Mouse (Mus musculus) adrenal gland (tissue): ENCODE results near the gene Ugt1a6b.
"Not testable (repeated sequence)": the region's sequence is repeated elsewhere in the genome, so short reads cannot be mapped to it uniquely, and the experiment has no call there.

Experiments used
- intact Hi-C: fragments of 180-260 bp; cut with DNase I; formaldehyde crosslinking; loops from one replicate; pipeline ENCODE4 v1.15.1; 2025

The Ugt1a6b gene

DNA sequence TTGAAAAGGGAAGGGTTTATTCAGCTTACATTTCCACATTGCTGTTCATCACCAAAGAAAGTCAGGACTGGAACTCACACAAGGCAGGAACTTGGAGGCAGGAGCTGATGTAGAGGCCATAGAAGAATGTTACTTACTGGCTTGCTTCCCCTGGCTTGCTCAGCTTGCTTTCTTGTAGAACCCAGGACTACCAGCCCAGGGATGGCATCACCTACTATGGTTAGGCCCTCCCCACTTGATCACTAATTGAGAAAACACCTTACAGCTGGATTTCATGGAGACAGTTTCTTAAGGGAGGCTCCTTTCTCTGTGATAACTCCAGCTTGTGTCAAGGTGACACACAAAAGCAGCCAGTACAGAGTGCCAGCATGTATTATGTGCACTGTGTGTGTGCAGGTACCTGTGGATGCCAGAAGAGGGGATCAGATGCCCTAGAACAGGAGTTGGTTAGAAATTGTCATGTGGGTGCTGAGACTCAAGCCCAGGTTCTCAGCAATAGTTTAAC lies 120.0 kb downstream of the Ugt1a6b start:
- intact Hi-C loops, result not testable (repeated sequence)

DNA sequence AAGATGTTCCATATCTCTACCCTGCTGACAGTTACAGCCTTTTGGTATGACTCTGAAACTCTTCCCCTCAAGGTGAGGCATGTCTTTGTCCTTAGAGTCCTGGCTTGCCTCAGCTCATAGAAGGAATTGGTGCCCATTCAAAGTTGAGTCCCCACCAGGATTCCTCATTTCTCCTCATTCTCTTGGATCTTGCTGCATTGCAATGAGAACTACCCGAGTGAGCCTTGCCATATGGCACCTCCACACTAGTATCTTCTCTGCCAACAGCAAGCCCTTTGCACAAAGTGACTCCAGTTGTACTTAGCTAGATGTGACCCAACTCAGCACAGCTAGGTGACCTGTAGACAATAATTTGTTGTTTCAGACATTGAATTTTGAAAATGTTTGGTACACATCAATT lies 120.5 kb downstream of the Ugt1a6b start:
- intact Hi-C loops, result no loop called here

DNA sequence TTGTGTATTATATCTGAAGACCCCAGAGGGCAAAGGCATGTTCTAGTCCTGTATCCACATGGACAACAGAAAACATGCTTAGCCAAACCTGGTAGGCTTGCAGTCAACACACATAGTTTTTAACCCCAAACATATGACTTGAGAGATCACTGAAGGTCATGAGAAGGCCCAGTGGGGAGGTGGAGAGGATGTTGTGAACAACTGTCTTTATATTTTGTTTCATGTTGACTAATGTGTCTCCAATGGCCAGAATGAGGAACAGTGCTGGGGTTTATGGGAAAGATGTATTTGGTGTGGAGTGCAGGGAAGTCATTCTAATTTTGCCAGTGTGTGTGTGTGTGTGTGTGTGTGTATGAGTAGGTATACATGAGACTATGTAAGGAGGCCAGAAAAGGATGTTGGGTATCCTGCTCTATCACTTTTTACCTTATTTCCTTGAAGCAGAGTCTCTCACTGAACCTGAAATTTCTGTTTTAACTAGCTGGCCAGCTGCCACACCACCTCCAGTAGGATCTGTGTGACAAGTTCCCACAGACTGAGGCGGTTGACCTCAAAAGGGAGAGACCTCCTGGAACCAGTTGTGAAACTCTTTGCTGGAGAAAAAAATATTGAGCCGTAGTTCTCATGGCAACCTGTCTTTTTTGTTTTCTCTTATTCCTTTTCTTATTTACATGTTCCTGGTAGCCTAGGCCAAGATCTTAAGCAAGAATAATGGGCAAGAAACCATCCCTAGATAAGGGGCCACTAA lies 121.2 kb downstream of the Ugt1a6b start:
- intact Hi-C loops, result no loop called here

DNA sequence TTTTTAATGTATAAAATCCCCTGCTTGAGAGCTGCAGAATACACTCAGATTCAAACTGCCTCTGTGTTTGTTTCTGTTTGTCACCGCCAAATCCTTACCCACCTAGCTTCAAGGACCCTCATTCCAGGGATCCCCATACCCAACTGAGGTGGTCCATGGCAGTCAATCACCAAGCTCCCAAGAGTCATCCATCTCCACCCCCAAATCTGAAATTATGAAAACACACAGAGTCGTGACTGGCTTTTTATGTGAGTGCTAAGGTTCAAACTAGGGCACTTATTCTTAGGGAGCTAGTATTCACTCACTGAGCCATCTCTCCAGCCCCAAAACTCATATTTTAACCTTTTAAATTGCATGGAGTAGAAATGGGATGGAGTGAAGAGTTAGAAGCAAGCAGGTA lies 122.2 kb downstream of the Ugt1a6b start:
- intact Hi-C loops, result not testable (repeated sequence)

DNA sequence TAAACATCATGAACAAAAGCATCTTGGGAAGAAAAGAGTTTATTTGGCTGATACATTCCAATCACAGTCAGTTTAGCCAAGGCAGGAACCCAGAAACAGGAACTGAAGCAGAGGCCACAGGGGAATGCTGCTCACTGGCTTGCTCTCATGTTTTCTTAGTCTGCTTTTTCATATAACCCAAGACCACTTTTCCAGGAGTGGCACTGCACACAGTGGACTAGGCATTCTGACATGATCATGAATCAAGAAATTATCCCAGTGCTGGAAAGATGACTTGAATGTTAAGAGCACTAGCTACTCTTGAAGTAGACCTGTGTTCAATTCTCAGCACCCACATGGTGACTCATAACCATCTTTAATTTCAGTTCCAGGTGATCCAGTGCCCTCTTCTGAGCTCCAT lies 122.7 kb downstream of the Ugt1a6b start:
- intact Hi-C loops, result no loop called here

DNA sequence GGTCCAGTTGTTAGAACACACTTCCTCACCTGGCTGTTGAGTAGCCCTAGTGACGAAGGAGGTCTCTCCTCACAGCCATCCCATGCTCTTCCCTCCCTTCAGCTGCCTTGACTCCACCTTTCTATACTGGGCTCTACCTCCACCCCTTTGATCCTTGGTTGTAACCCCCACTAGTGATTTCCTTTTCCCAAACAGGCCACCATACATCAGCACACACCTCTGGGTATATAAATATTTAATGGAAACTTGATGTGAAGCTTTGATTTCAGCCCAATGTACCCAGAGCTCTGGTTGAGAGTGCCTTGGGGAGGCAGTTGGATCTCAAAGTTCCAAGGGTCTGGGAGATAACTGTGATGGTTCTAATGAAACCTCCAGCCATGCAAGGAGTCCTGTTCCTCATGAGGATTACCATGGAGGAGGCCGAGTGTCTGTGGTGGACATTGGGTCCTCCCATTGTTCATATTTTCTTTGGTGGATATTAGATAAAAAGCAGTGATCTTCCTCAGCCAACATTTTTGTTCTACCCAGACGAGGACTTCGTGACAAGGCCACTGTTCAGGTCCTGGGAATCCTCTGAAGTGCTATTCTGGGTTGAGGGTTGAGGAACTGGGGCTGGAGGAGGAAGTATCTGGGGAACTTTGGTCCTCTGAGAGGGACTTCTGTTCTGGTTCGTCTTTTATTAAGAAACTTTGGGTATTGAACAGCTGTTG lies 123.8 kb downstream of the Ugt1a6b start, which contains the start of gene Mroh2a:
Gene Mroh2a (plus strand): TSS at position 317 of the 710 bp plus-strand sequence.
- intact Hi-C loops, result no loop called here

DNA sequence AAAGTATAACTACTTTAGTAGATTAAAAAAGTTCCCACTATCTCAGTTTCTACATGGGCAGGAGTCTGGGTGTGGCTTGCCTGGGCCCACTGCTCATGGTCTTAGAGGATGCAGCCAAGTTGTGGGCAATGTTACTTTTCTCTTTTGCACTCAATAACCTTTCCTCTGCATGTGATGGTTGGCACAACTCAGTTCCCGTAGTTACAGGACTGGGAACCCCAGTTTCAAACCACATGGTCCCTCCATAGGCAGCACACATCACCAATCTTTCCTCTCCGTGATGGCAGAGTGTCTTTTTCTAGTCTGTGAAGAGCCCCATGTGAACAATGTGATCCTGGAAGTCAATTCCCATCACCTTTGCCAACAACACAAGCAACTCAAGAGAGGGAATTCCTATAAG lies 124.4 kb downstream of the Ugt1a6b start:
- intact Hi-C loops, result no loop called here

DNA sequence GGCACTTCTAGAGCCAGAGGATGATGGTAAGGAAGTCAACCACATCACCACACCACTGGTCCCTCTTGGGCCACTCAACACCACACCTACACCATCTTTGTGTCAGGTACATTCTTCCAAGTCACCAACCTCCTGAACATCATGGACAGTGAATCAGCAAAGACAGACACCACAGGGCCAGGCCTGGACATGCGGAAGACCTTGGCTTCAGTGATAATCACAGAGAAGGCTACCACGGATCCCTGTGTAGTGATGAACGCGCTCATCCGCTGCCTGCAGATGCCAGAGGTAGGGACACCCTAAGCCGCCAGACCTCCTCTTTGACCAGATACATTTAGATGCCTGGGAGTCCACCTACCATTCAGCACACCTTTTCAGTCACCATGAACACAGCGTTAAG lies 125.1 kb downstream of the Ugt1a6b start:
- intact Hi-C loops, result no loop called here

DNA sequence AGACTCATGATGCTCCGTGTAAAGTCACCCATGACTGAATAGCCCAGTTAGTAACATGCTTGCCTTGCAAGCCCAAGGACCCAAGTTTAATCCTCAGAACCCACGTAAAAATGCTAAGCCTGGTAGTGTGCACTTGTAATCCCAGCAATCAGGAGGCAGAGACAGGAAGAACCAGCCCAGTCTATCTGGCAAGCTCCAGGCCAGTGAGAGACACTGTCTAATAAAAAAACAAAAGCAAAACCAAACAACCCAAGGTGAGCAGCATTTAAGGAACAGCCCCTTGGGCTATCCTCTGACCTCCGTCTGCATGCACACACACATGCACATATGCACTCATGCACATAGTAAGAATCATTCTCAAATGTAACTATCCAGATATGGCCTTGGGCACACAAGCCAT lies 126.5 kb downstream of the Ugt1a6b start:
- intact Hi-C loops, result no loop called here

DNA sequence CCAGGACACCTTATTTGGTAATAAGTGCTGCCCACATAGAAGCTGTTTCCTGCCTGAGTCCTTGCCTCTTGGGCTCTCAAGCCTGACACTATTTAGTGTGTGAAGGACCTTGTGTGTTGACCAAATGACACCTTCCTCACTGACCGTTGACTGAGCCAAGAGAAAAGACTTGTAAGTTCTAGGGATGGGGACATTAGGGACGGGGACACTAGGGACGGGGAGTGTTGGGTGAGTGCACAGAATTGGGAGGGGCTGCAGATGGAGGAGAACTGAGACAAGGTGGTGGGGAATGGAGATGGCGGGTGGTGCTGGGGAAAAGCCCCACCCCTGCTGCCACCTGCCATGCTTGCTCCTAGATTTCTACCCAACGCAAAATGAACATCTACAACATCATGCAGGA lies 126.9 kb downstream of the Ugt1a6b start:
- intact Hi-C loops, result no loop called here

DNA sequence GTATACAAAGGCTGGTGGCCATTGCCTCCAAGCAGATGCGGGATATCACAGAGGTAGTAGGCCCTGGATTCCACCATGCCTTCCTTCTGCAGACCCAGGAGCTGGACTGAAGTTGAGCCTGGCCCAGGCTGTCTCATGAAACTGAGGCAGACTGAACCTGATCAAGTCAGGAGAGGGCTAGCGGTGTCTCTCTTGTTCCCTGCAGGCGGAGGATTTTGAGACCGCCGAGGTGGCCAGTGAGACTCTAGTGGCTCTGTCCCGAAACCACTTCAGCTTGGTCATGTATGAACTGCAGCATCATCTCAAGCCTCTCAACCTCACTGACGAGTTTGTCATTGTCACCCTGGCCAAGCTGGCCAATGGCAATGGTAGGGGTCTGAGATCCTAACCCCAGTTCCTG lies 127.4 kb downstream of the Ugt1a6b start:
- intact Hi-C loops, result no loop called here

DNA sequence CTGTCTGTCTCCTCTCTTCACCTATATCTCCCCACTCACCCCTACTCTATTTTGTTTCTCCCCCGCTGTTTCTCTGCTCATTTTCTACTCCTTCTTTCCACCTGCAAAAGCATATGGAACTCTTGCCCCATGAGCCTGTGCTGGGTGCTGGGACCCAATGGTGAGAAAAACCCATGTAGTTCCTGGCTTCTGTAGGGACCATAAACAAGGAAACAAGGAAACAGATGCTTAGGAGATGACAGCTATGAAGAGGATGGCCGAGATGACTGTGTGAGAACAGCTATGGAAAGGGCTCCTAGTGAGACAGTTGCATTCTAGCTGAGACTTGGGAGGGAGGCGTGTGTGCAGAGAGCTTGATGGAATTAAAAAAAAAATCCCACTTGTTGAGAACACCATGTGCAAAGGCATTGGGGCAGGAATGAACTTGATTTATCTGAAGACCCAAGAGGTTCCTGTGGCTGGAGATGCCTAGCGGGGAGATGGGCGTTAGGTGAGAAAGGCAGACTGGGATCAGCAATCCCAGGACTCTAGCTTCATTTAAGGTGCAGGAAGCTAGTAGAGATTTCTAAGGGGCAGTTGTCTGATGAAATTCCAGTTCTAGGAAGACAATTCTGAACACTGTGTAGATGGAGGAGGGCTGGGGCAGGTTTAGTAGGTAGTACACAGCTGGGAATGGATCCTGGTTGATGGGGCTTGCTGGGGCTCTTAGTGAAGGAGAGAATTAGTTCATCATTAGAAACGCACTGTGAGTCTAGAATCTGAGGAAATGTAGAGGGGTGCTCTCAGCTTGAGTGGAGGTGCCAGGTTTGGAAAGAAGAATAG lies 128.1 kb downstream of the Ugt1a6b start:
- intact Hi-C loops, result no loop called here

DNA sequence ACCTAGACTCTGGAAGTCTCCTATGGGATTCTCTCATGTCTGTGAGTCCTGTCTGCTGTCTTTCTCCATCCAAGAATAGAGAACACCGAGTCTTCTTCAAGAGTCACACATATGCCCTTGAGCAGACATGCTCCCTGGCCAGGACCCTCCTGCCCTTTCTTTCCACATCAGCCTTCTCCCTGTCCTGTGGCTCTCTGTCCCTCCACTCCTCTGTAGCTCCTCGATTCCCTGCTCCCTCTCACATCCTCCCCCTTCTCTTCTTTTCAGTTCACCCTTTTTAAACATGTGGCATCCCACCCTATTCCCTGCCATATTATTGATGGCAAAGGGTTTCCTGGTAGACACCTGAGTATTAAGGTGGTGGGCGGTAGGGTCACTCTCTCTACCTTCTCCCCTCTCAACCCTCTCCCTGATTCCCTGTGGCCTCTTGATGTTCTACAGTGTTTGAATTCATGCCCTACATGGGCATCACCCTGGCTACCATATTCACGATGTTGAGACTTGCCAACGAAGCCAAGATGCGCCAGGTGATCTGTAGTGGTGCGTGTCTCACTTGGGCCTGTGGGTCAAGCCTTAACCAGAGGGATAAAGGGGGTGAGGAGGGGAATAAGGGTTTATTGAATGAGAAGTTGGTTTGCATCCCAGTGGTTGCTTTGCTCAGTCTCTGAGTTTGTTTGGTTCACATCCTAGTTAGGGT lies 128.9 kb downstream of the Ugt1a6b start:
- intact Hi-C loops, result no loop called here

DNA sequence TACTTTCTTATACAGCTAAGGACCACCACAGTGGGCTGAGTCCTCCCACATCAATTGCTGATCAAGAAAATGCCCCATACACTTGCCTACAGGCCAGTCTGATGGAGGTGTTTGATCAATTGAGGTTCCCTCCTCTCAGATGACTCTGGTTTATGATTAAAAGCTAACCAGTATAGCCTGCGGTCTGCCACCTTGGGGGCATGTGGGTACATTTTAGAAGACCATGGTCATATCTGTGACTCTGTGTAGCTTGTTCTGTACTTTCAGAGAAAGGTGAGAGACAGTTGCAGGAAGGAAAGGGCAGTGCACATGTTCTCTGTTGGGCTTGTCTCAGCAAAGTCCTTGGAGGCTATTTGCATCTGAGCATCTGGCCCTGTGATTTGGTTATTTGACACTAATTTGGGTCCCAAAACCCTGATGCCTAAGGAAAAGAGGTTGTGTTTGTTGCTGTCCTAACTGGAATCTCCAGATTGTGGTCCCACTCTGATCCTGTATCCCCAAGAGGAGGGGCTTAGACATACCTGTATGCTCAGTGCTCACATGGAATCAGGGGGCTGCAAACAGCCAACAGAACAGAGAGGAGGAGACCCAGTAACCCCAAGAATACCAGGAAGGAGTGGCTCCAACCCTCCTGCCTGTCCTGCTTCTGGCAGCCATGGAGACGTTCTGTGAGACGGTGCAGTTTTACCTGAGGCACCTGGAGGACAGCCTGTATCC lies 129.8 kb downstream of the Ugt1a6b start:
- intact Hi-C loops, result no loop called here

DNA sequence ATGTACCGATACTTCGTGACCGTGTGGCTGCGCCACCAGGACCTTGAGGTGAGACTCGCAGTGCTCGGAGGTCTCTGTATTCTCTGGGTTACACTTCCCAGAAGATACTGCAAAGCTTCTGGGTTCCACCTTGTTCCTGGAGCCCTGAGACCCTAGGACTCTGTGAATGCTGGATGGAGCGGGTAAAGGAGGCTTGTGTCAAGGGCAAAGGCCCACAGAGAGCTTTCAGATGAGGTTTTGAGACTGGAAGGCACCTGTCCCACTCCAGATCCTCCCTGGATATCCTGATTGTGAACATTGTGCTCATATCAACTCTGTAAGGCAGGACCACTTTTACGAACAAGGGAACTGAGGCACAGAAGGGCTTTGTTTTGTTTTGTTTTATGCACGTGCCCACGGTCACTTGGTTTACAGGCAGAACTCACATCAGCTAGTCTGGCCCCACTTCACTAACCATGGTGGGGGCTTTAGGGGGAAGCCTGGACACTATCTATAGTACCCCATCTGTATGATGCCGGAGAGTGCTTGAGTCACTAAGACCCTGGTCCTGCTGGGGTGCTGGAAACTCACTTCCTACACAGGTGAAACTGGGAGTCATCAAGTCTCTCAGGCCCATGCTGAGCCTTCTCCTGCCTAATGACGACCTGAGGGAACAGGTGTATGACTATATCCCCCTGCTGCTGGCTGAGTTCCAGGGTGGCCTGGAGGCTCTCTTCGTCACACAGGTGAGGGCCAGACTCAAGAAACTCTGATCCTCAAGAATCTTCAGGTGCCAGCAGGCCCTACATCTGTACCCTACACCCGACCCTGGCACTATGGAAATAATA lies 130.6 kb downstream of the Ugt1a6b start:
- intact Hi-C loops, result no loop called here

DNA sequence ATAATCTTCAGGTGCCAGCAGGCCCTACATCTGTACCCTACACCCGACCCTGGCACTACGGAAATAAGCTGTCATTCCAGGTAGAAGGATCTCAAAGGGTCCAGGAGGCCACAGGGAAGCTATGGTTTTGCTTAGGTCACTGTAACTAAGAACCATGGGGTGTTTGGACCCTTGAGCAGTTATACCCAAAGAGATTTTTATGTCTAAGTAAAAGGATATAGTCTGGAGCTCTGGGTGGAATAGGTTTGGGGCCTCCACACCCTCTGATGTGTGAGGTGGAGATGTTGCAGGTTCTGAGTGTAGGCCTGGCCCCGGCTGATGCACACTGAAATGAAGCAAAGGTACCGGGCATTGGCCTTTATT lies 131.2 kb downstream of the Ugt1a6b start:
- intact Hi-C loops, result no loop called here

DNA sequence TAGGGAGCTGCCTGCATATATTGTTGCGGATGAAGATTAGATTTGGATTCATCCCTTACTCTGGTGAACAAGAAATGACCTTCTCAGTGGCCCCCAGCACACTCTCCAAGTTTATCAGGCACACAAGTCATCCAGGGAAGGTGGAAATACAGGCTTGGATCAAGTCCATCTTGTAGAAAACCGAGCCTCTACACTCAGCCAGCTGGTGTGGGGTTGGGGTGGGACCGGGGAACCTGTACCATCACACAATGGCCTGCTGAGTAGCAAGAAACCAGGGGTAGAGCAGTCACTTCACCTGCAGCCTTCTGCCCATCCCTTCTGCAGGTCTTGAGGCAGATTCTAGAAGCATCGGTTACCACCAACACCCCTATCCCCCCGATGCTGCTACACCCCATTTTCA lies 131.6 kb downstream of the Ugt1a6b start:
- intact Hi-C loops, result no loop called here

DNA sequence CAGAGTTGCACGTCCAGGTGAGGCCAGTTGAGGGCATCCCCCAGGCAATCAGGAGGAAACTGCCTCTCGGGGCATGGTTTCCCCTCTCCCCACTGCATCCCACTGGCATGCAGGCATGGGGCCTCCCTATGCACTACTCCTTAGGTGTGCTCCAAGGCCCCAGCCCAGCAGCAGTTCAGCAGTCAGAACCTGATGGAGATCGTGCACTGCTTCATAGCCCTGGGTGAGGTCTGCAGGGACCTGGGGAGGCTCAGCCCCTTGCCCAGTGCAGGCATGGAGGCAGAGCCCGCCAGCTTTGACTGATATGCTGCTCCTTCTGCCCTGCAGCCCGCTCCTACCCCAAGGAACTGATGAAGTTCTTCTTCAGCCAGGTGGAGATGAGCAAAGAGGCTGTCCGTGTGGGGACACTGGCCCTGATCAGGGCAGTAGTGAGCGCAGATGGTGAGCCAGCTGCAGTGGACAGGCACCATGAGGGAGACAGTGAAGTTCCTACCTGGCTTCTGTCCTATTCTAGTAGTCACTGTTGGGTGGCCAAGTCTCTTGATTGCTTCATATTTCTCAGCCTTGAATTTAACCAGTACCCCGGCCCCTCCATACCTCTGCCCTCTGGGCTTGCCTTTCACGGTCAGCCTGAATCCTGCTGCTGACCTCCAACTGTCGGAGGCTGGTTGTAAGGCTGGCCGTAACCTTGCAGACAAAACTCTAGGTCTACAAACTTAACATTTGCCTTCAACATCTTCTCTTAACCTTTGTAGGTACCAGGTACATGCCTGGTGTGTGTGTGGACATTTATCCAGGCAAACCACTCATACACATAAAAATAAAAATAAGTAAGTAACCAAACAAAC lies 132.2 kb downstream of the Ugt1a6b start:
- intact Hi-C loops, result no loop called here

DNA sequence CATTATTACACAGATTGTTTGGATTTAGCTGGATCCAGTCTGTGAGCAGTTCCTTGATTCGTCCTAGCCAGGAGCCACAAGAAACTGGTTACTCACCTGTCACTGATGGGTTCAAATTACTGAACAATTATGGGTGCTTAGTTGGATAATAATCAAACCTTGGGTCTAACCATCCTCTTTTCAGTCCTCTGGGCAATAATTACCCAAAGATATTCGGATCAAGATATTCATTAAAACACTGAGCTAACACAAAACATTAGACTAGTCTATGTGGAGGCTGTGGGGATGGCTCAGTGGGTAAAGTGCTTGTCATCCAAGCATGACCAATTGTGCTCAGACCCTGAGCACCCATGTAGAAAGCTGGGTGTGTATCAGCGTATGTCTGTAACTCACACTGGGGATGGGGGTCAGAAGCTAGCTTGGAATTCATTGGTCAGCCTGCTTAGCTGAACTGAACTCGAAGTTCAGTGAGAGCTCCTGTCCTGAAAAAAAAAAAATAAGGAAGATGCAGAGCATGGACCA lies 132.9 kb downstream of the Ugt1a6b start:
- intact Hi-C loops, result no loop called here
